In the genomic region with DNA sequence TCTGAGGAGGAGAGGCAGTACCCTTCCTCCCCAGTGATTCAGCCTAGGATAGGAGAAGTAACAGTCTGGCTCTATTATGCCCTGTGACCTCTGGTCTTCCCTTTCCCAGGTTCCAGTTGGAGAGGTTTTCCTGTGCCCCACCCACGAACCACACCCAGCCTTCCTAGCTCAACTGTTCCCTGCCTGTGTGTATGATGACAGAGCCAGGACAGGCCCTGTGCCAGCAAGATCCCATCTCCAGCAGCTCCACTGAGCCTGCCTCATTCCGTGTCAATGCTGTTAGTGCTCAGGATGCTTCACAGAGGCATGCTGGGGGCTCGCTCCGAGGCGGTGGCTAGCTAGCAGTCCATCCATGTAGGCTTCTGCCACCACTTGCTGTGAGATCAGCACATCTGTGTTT, we compare ENCODE assay signal across 11 mouse cellular contexts.
DNase-seq lines count a peak whose midpoint lies in the region; ATAC-seq lines count a peak whose summit lies in the region.
"Had no signal": no experiment of that assay in that cellular context is flagged by ENCODE, and none has a peak within 500 bp of the region (broad histone marks: within the 10 kb centered on the region; RNA-seq: fewer than 3 reads in every experiment).

No protein-coding gene starts in this region.

- intact Hi-C loops in gastrocnemius, postnatal 14 days (cut with DNase I; ENCODE audit: low total_unique reads), result no loop called here

- peaks cover 61% of the 10 kb centered on the region for H3K4me1 ChIP-seq in neural tube, embryonic 13.5 days (replicated peaks)

- DNase-seq in gastrocnemius, postnatal 14 days, result peak; percentile 23
- no peak for DNase-seq in gastrocnemius, postnatal 10 days
- no peak for DNase-seq in neural tube, embryonic 10.5 days (ENCODE audit: extremely low spot score, low spot score)
- DNase-seq in spleen, adult 18-20 months, result no peak
- DNase-seq in spleen, postnatal 10 days (ENCODE audit: low spot score in 2 of 2), result no peak
- DNase-seq: retina, postnatal 1 day had no signal

- no peaks in the 10 kb centered on the region for H3K27me3 ChIP-seq in neural tube, embryonic 13.5 days

- H3K9me3 ChIP-seq in neural tube, embryonic 13.5 days, result no peaks in the 10 kb centered on the region
- H3K9me3 ChIP-seq: limb, embryonic 15.5 days had no signal

- H3K9ac ChIP-seq in neural tube, embryonic 13.5 days, result peak overlapping the region; percentile 23; the same call in 1 of the 2 replicates
- H3K9ac ChIP-seq: limb, embryonic 15.5 days had no signal

- peak overlapping the region; percentile 83 for H3K27ac ChIP-seq in neural tube, embryonic 13.5 days (replicated peaks)
- H3K27ac ChIP-seq: heart, adult 2 months; limb, embryonic 15.5 days had no signal

- no peak overlapping the region for H3K4me2 ChIP-seq in neural tube, embryonic 13.5 days
- H3K4me2 ChIP-seq: limb, embryonic 15.5 days had no signal

- no peak overlapping the region for H3K4me3 ChIP-seq in neural tube, embryonic 13.5 days
- H3K4me3 ChIP-seq: heart, adult 2 months; limb, embryonic 15.5 days; myocyte had no signal

- H3K36me3 ChIP-seq in neural tube, embryonic 13.5 days, result no peaks in the 10 kb centered on the region
- H3K36me3 ChIP-seq: limb, embryonic 15.5 days had no signal

- no peak for ATAC-seq in neural tube, embryonic 13.5 days (ENCODE audit: low read depth)
- 0 out of 2 replicates have a peak, but pooled peaks have one; percentile 19 for ATAC-seq in erythroid progenitor cell, adult 5-6 weeks (replicated peaks; ENCODE audit: low FRiP score, poor library complexity, severe bottlenecking)

- WGBS in neural tube, embryonic 13.5 days, result 83% methylated on average over 5 of the region's 5 CpGs
